Mouse (Mus musculus): ENCODE measurements around the gene Mef2b. TPM values are rescaled to one million over a fixed set of nuclear protein-coding genes. Genes with fewer than 3 reads are reported as not detected.

Mef2b gene
- polyA plus RNA-seq (2017; shearing (Covaris generic)), result 2.1 TPM

GRCm38 (mm10) chr8:70139026-70139857 lies at the start of gene Mef2b, which contains the start of the genes Rfxank and Borcs8:
Mef2b (plus strand) TSS chr8:70139711.
Rfxank (minus strand) TSS chr8:70139154.
Borcs8 (plus strand) TSS chr8:70139499.

DNA sequence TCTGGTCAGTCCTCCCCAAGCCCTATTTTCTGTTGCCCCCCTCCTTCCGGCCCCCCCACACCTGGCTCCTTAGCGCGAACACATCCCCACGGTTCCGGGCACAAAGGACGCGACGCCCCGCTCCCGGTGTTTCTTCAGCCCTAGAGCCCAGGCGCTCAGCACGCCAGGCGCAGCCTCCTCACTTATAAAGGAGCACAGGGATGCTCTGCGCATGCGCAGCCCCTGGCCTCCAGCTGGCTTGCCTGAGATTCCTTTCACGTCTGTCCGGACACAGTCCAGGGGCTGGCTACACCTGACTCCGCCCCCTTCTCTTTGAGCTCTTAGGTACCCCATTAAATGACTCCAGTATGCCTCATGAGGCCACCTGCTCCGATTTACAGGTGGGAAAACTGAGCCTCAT lies 18.8 kb upstream of the Mef2b start, which contains the start of gene Ncan:
Ncan (minus strand) TSS at position 207 of the 400 bp plus-strand sequence.

DNA sequence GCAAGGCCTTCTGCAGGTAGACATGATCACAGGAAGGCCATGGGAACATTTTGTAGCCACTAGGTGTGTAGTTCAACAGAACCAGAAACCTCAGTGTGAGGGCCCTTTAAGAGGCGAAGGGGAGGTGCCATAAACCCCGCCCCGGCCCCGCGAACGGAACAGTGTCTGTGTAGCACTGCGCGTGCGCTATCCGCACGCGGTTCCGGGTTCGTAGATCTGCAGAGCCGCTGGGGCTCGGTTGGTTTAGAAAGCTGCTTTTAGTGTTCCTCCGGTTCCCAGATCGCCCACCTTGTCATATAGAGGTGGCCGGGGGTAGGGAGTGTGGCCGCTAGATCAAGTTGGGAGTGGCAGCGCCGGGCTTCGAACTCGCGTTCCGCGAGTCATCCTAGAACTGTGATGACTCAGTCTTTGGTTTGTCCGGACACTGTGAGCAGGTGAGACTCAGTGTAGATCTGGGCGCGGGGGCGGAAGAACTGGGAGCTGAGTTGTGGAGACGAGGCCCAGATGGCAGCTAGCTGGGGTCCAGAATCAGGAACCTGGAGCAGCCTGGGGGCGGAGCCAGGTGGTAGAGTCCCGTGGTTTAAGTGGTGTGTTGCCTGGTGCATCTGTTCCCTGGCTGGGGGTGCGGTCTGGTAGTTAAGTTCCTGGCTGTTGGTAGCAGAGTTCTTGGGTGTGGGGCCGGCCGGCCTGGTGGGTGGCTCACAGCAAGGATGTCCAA lies 8.2 kb upstream of the Mef2b start, which contains the start of gene Nr2c2ap:
Nr2c2ap (plus strand) TSS at position 168 of the 718 bp plus-strand sequence.

GRCm38 (mm10) chr8:70172043-70172681 lies 32.7 kb downstream of the Mef2b start, which contains the start of gene Tmem161a:
Tmem161a (plus strand) TSS chr8:70172356.

GRCm38 (mm10) chr8:70212112-70213055 lies 72.9 kb downstream of the Mef2b start, which contains the start of gene Slc25a42:
Slc25a42 (minus strand) TSS chr8:70212305.

Other genes with a start within 250 kb of the Mef2b start
- gene Tssk6, start 237.5 kb upstream of the Mef2b start, polyA plus RNA-seq (2017; shearing (Covaris generic)), result 3.4 TPM
- 190 TPM for gene Ndufa13, start 237.2 kb upstream of the Mef2b start, polyA plus RNA-seq (2017; shearing (Covaris generic))
- gene Yjefn3, start 237.0 kb upstream of the Mef2b start, polyA plus RNA-seq (2017; shearing (Covaris generic)), result not detected
- gene Gatad2a, start 143.3 kb upstream of the Mef2b start, polyA plus RNA-seq (2017; shearing (Covaris generic)), result 29.4 TPM
- 50.6 TPM for gene Mau2, start 97.0 kb upstream of the Mef2b start, polyA plus RNA-seq (2017; shearing (Covaris generic))
- 78.6 TPM for gene Sugp1, start 96.9 kb upstream of the Mef2b start, polyA plus RNA-seq (2017; shearing (Covaris generic))
- gene Tm6sf2, start 66.8 kb upstream of the Mef2b start, polyA plus RNA-seq (2017; shearing (Covaris generic)), result 0.37 TPM
- not detected for gene Hapln4, start 56.3 kb upstream of the Mef2b start, polyA plus RNA-seq (2017; shearing (Covaris generic))
- gene Ncan, start 18.8 kb upstream of the Mef2b start, polyA plus RNA-seq (2017; shearing (Covaris generic)), result not detected
- 59.8 TPM for gene Nr2c2ap, start 8.4 kb upstream of the Mef2b start, polyA plus RNA-seq (2017; shearing (Covaris generic))
- gene Rfxank, start 557 bp upstream of the Mef2b start, polyA plus RNA-seq (2017; shearing (Covaris generic)), result 45.4 TPM
- 66.7 TPM for gene Borcs8, start 212 bp upstream of the Mef2b start, polyA plus RNA-seq (2017; shearing (Covaris generic))
- gene Tmem161a, start 32.6 kb downstream of the Mef2b start, polyA plus RNA-seq (2017; shearing (Covaris generic)), result 64.2 TPM
- 14.6 TPM for gene Slc25a42, start 72.6 kb downstream of the Mef2b start, polyA plus RNA-seq (2017; shearing (Covaris generic))
- gene Sugp2, start 94.5 kb downstream of the Mef2b start, polyA plus RNA-seq (2017; shearing (Covaris generic)), result 37.7 TPM
- gene Armc6, start 94.8 kb downstream of the Mef2b start, polyA plus RNA-seq (2017; shearing (Covaris generic)), result 15.6 TPM
- gene Homer3, start 143.1 kb downstream of the Mef2b start, polyA plus RNA-seq (2017; shearing (Covaris generic)), result 1.3 TPM
- gene Ddx49, start 162.8 kb downstream of the Mef2b start, polyA plus RNA-seq (2017; shearing (Covaris generic)), result 59.3 TPM
- 349 TPM for gene Cope, start 162.8 kb downstream of the Mef2b start, polyA plus RNA-seq (2017; shearing (Covaris generic))
- gene Cers1, start 176.1 kb downstream of the Mef2b start, polyA plus RNA-seq (2017; shearing (Covaris generic)), result not detected
- not detected for gene Gdf1, start 190.1 kb downstream of the Mef2b start, polyA plus RNA-seq (2017; shearing (Covaris generic))
- 6.2 TPM for gene Upf1, start 213.6 kb downstream of the Mef2b start, polyA plus RNA-seq (2017; shearing (Covaris generic))
- 1.1 TPM for gene Comp, start 233.8 kb downstream of the Mef2b start, polyA plus RNA-seq (2017; shearing (Covaris generic))

All from inflammation-experienced regulatory T-cells, adult 16 weeks (primary cell).